Mouse (Mus musculus) right cerebral cortex, postnatal 25 days (tissue): ENCODE data around the gene Tmem176b.
"Not testable (repeated sequence)": the region's sequence is repeated elsewhere in the genome, so short reads cannot be mapped to it uniquely, and the experiment has no call there.

ENCODE experiments used
- DNase-seq: peaks from one replicate; pipeline ENCODE4 v3.0.0; 2022

Gene Tmem176b

GRCm38 (mm10) chr6:48840371-48840969, 826 bp downstream of the Tmem176b start, which contains the start of gene Tmem176a:
TSS of gene Tmem176a (plus strand) at chr6:48840919.
- DNase-seq: no peak

DNA sequence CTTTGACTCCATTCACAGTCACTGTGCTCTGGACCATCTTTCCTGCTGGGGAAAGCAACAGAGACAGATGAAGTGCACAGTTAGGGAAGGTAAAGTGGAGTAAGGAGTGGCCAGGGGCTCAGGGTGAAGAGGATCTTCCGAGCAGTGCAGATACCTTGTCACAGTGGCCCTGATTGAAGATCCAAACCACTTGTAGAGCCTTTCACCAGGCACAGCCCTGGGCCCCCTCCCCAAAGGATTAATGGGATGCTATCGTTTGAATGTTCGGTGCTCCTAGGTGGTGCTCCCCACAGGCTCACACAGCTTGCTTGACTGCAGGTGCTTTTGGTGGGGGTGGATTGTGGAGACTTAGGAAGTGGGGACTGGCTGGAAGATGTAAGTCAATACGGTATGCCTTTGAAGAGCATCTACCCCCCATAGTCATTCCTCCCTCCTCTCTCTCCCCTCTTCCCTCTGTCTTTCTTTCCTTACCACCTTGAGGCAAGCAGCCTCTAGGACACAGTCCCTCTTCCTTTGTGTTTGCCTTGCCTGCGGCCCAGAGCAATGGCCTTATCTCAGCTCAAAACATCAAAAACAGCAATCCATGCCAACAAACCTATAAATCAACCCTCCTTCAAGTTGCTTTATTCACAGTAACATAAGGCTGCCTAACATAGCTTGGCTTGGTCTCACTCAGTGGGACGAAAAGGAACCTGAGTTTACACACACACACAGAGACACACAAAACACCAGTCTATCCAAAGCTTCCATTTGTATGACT, 2.8 kb downstream of the Tmem176b start:
- DNase-seq: no peak

DNA sequence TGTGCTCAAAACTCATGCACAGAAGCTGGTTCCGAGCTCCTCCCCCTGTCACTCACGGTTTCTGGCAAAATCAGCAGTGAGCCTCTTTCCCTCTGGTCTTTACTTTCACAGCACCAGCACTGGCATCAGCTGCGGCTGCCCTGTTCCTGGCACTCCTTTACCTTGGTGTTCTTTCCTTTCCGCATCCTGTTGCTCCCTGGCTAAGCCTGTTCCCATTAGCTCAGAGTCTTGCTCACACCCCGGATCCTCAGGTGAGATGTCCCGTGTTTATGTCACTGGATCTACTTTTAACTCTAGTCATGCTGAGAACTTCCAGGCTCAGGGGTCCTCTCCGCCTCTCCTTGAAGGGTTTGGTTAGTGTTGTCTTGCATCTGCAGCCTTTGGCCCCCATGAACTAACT, 3.8 kb downstream of the Tmem176b start:
- no peak for DNase-seq

GRCm38 (mm10) chr6:48836146-48836545, 5.2 kb downstream of the Tmem176b start:
- DNase-seq: no peak

GRCm38 (mm10) chr6:48835241-48835640, 6.1 kb downstream of the Tmem176b start:
- no peak for DNase-seq

DNA sequence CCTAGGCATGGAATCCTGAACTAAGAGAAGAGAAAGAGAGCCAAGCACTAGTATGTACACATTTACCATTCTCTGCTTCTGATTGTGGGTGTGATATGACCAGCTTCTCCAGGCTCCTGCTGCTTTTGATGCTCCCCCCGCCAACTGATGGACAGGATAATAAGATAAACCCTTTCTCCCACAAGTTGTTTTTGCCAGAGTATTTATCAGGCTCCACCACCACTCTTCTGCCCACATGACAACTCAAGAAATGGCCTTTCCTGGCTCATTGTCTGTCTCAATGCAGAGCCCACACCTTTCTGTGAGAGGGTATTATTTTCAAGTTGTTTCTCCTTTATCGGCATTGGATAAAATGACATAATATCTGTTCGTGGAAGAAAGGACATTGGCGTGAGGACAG, 7.8 kb downstream of the Tmem176b start:
- no peak for DNase-seq

GRCm38 (mm10) chr6:48832426-48832825, 8.9 kb downstream of the Tmem176b start:
- no peak for DNase-seq

DNA sequence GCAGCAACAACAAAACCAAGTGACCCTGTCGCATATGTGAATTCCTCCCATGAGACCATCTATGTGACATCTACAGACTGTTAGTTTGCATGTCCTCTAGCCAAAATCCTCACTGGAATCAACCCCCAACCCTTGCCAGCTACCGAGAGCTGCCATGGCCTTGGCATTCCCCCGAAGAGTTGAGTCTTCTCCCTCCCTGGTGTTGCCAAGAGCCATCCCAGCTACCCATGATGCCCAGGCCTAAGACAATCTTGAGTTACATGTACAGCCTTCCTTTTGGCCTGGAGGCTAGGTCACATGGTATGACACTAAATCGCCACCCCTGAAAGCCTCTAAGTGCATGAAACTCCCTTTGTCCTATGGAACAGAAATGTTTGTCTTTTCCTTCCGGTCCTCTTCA, 10.2 kb downstream of the Tmem176b start:
- no peak for DNase-seq

DNA sequence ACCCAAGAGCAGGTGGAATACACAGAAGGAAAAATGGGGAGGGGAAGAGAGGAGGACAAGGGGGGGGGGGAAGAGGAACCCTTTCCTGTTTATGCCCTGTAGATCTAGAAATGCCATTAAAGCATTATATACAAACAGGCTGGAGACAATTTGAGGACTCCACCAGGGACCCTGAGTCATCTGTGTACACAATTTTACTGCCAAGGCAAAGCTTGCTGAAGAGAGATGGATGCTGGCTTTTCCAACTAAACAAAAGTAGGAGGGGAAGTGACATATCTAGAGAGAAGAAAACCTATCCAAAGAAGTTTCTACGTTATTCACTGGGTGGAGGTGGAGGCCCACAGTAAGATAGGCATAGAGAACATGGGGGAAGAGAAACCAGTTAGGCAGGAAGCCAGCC, 11.1 kb downstream of the Tmem176b start:
- no peak for DNase-seq

DNA sequence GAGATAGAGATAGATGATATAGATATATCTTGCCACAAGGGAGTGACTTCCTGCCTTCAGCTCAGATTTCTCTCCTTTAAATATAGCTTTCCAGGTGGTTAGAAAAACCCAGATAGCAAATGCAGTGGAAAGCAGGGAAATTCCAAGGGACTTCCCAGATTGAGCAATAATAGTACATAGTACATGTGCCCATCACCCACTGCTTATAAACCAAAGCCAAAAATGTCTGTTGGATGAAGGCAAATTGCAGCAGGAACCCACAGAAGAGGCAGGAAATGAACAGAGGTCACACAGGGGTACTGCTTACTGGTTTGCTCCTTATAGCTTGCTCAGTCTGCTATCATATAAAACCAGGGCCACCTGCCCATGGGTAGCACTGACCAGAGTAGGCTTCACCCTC, 11.6 kb downstream of the Tmem176b start:
- DNase-seq: no peak

GRCm38 (mm10) chr6:48828976-48829375, 12.3 kb downstream of the Tmem176b start:
- no peak for DNase-seq

- no peak for DNase-seq
These were observed 16.3 kb downstream of the Tmem176b start for GRCm38 (mm10) chr6:48825016-48825415.

DNA sequence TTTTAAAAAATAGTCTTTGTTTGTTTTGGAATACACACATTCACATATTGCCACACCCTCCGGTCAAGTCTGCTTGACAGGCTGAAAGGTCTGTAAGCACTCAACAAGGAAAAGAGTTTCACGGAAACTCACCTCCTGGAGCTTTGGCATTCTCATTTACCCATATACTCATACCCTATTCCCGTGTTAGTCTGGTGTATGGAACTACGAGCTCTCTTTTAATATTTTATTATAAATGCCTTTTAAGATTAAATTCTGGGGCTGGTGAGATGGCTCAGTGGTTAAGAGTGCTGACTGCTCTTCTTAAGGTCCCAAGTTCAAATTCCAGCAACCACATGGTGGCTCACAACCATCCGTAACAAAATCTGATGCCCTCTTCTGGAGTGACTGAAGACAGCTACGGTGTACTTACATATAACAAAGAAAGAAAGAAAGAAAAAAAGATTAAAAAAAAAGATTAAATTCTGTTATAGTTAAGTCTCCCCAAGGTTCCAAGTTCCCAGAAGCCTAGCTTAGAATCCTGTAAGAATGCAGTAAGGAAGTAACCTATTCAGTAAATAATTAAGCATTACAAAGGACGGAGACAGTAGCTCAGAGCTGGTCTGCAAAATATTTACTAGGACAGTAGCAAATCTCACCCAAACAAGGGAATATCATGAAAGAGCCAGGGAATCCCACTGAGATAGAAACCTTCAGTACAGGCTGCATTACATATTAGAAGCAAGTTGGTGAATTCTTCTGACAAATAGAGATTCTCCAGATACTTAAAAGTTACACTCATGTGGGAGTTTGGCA, 19.1 kb downstream of the Tmem176b start:
- DNase-seq: not testable (repeated sequence)

- DNase-seq: peak; percentile 50
These were observed 23.5 kb downstream of the Tmem176b start for GRCm38 (mm10) chr6:48817815-48818214.

GRCm38 (mm10) chr6:48815013-48815412, 26.3 kb downstream of the Tmem176b start:
- no peak for DNase-seq

DNA sequence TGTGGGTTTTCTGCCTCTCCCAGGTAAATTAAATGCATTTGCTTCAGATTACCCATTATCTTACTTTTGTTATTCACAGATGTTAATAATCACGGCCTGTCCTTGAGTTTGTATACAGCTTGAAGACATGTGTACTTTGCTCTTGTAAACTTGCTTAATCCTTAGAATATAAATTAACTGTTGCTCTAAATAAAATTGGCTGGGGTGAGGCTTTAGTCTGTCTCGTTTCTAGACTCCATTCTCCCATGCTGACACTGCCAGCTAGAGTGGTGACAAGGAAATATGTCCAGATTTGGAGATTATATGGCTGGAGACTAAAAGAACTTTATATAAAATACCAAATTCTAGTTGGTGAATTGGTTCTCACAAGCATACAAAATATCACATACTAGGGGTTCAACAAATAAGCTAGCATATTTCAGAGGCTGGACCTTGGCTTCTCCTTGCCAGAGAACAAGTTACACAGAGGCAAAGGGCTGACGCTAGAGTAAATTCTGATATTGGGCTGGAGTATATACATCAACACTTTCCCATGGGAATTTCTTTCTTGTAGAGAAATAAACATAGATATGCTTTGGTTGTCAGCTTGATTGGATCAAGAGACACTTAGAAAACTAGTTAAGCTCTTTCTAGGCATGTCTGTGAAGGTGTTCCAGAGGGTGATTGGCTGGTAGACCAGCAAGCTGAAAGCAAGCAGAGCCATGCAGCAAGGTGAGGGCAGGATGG, 31.6 kb downstream of the Tmem176b start:
- DNase-seq: no peak

- DNase-seq: no peak
These were observed 34.5 kb downstream of the Tmem176b start for GRCm38 (mm10) chr6:48806746-48807145.

GRCm38 (mm10) chr6:48804346-48804745, 37.0 kb downstream of the Tmem176b start:
- DNase-seq: no peak

DNA sequence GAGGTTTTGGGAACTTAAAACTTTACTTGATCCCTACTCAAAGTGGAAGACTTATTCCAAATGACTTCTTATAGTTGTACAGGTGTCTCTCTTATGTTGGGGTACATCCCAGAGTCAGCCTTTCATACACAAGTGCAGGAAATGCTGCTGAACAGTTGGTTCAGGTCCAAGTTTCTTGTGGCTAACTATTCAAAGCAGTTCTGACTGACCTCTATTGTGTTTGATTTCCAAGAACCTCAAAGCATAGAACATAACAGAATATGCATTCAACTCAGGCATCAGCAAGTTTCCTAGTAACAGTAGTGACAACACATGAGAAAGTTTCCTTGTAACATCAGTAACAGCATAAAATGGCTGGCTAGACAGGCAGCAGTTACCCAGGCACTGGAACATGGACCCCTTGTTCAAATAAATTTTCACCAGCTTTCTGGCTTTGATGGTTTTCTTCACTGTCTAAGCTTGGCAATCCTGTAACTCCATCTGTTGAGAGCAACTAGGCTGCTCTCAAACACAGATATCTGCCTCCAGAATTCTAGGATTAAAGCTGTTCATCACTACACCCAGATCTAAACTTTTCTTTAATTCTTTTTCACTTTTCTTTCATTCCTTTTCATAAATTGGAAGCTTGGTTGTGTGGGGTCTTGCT, 37.8 kb downstream of the Tmem176b start:
- no peak for DNase-seq

DNA sequence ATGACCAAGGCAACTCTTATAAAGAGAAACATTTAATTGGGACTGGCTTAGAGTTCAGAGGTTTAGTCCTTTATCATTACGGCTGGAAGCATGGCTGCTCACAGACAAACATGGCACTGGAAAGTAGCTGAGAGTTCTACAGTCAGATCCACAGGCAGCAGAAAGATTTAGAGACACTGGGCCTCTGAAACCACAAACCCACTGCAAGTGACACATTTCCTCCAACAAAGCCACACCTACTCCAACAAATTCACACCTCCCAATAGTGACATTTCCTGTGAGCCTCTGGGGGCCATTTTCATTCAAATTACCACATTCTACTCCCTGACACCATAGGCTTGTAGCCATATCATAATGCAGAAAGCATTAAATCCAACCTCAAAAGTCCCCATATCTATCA, 39.4 kb downstream of the Tmem176b start:
- no peak for DNase-seq

DNA sequence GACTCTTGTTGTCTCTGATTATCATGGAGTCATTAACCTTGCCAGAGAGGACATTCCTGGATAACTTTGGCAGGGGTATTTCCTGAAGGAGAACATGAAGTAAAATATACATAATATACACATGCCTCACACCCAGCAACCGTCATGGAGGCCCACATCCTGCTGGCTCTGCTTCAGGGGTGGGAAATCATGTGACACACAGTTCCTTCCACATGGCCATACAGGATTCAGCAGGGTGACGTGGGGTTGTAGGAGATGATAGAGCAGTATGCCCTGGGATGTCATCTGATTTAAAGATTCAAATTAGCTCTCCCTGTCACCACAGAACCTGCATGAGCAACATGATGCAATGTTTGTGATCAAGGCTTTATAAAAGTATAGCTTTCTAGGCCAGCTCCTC, 53.4 kb downstream of the Tmem176b start:
- no peak for DNase-seq

GRCm38 (mm10) chr6:48785601-48786000, 55.7 kb downstream of the Tmem176b start:
- no peak for DNase-seq

DNA sequence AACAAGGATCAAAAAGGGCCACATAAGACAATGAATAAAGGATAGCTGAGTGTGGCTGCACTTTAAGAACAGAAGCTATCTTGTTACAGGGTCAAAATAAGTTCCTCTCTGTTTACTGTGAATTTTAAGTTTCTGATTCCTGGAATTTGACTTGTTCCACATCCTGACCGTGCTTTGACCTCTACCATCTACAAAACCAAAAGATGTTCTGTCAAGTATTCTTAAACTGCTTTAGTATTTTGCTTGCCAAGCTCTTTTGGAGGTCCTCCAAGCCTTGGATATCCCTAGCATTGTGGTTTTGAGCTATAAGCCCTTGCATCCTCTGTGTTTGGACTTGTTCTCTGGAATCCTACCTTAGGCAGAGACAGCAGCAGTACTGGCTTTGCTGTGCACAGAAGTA, 56.1 kb downstream of the Tmem176b start:
- no peak for DNase-seq
